Mouse (Mus musculus): ENCODE measurements at regions not wholly inside any gene's neighbourhood (a gene's known extent, or its start where the extent isn't known, plus 50 kb on each side); places are given as distances from the start of the nearest gene placed in this dataset.

- 62% methylated on average over 9 of the region's 9 CpGs for WGBS
These were observed 139.3 kb upstream of the Kazn start for GRCm38 (mm10) chr4:142378452-142378851.

GRCm38 (mm10) chr4:142367774-142368173 lies 128.6 kb upstream of the Kazn start:
- H3K36me3 ChIP-seq (ENCODE audit: control insufficient read depth, insufficient read depth): no peaks in the 10 kb centered on the region
- no peaks in the 10 kb centered on the region for H3K4me1 ChIP-seq (replicated peaks; ENCODE audit: control insufficient read depth, insufficient read depth, low read length)
- no peak overlapping the region for H3K9ac ChIP-seq (ENCODE audit: low read depth, low read length)
- H3K9me3 ChIP-seq (ENCODE audit: control insufficient read depth): no peaks in the 10 kb centered on the region
- H3K27me3 ChIP-seq (replicated peaks; ENCODE audit: control insufficient read depth, insufficient read depth, low read length): no peaks in the 10 kb centered on the region
- H3K4me2 ChIP-seq (replicated peaks; ENCODE audit: low read depth): no peak overlapping the region
- H3K27ac ChIP-seq (ENCODE audit: low read depth, low read length): no peak overlapping the region
- 32% methylated on average over 3 of the region's 3 CpGs for WGBS
- no peak for TF ChIP-seq CTCF (IDR thresholded peaks at IDR 0.05; ENCODE audit: low read depth)
- H3K4me3 ChIP-seq (ENCODE audit: low read depth, low read length): no peak overlapping the region
- ATAC-seq: no peak

More at GRCm38 (mm10) chr4:142378452-142378851, 139.3 kb upstream of the Kazn start:
- H3K4me2 ChIP-seq (replicated peaks; ENCODE audit: low read depth): no peak overlapping the region
- H3K4me3 ChIP-seq (ENCODE audit: low read depth, low read length): no peak overlapping the region
- no peak overlapping the region for H3K9ac ChIP-seq (ENCODE audit: low read depth, low read length)
- H3K9me3 ChIP-seq (ENCODE audit: control insufficient read depth): no peaks in the 10 kb centered on the region
- no peak for ATAC-seq
- H3K27me3 ChIP-seq (replicated peaks; ENCODE audit: control insufficient read depth, insufficient read depth, low read length): no peaks in the 10 kb centered on the region
- no peaks in the 10 kb centered on the region for H3K36me3 ChIP-seq (ENCODE audit: control insufficient read depth, insufficient read depth)
- no peaks in the 10 kb centered on the region for H3K4me1 ChIP-seq (replicated peaks; ENCODE audit: control insufficient read depth, insufficient read depth, low read length)
- H3K27ac ChIP-seq (ENCODE audit: low read depth, low read length): no peak overlapping the region
- TF ChIP-seq CTCF (IDR thresholded peaks at IDR 0.05; ENCODE audit: low read depth): no peak

DNA sequence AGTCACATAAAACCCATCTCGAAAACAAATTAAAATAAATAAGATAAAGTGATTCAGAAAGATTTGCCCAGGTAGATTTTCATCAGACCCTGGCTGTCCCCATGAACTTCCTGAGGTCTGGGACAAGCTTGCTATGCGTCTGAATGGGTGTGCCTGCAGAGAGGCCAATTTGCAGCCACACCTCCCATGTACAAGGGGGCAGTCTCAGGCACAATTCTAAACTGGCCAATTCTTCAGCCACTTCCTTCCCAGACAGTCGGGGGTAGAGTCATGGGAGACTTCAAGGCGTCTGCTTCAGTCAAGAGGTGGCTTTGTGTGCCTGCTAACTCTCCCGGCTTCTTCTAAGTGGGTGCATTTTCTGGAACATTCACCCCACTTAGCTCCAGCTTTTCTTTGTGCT lies 122.9 kb upstream of the Kazn start:
- no peaks in the 10 kb centered on the region for H3K36me3 ChIP-seq (ENCODE audit: control insufficient read depth, insufficient read depth)
- no peak overlapping the region for H3K9ac ChIP-seq (ENCODE audit: low read depth, low read length)
- H3K4me3 ChIP-seq (ENCODE audit: low read depth, low read length): no peak overlapping the region
- ATAC-seq: no peak
- no peaks in the 10 kb centered on the region for H3K4me1 ChIP-seq (replicated peaks; ENCODE audit: control insufficient read depth, insufficient read depth, low read length)
- no peak for TF ChIP-seq CTCF (IDR thresholded peaks at IDR 0.05; ENCODE audit: low read depth)
- WGBS: 41% methylated on average over 5 of the region's 5 CpGs
- H3K27ac ChIP-seq (ENCODE audit: low read depth, low read length): no peak overlapping the region
- no peak overlapping the region for H3K4me2 ChIP-seq (replicated peaks; ENCODE audit: low read depth)
- H3K9me3 ChIP-seq (ENCODE audit: control insufficient read depth): no peaks in the 10 kb centered on the region
- no peaks in the 10 kb centered on the region for H3K27me3 ChIP-seq (replicated peaks; ENCODE audit: control insufficient read depth, insufficient read depth, low read length)

DNA sequence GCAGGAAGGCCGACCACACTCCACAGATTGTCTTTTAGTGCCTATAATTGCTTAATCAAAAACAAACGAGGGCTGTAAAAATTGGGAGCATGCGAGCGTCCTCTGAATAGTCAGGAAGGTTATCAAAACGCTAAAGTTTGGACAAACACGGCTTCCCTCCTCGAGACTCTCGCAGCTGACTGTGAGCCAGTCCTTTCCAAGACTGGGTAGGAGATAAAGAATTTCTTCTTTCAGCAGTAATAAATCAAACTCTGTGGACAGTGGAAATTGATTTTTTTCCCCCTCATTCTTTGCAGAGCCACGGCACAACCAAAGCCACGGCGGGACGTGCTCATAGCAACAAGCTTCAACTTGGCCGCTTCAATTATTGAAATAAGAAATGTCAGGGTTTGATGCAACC lies 119.7 kb upstream of the Kazn start:
- no peaks in the 10 kb centered on the region for H3K9me3 ChIP-seq (ENCODE audit: control insufficient read depth)
- H3K4me2 ChIP-seq (replicated peaks; ENCODE audit: low read depth): no peak overlapping the region
- H3K4me3 ChIP-seq (ENCODE audit: low read depth, low read length): no peak overlapping the region
- WGBS: 18% methylated on average over 13 of the region's 13 CpGs
- H3K36me3 ChIP-seq (ENCODE audit: control insufficient read depth, insufficient read depth): no peaks in the 10 kb centered on the region
- no peak for ATAC-seq
- no peaks in the 10 kb centered on the region for H3K4me1 ChIP-seq (replicated peaks; ENCODE audit: control insufficient read depth, insufficient read depth, low read length)
- H3K27ac ChIP-seq (ENCODE audit: low read depth, low read length): no peak overlapping the region
- no peak overlapping the region for H3K9ac ChIP-seq (ENCODE audit: low read depth, low read length)
- no peaks in the 10 kb centered on the region for H3K27me3 ChIP-seq (replicated peaks; ENCODE audit: control insufficient read depth, insufficient read depth, low read length)
- no peak for TF ChIP-seq CTCF (IDR thresholded peaks at IDR 0.05; ENCODE audit: low read depth)

- Histone ChIP-seq H3K9me3 (ENCODE audit: control insufficient read depth) (no peaks in the 10 kb centered on the region), H3K36me3 (ENCODE audit: control insufficient read depth, insufficient read depth) (no peaks in the 10 kb centered on the region), H3K9ac (ENCODE audit: low read depth, low read length) (no peak overlapping the region), H3K4me1 (replicated peaks; ENCODE audit: control insufficient read depth, insufficient read depth, low read length) (no peaks in the 10 kb centered on the region), H3K4me2 (replicated peaks; ENCODE audit: low read depth) (no peak overlapping the region), H3K27ac (ENCODE audit: low read depth, low read length) (no peak overlapping the region), H3K27me3 (replicated peaks; ENCODE audit: control insufficient read depth, insufficient read depth, low read length) (no peaks in the 10 kb centered on the region), H3K4me3 (ENCODE audit: low read depth, low read length) (no peak overlapping the region)
- ATAC-seq: no peak
- no peak for TF ChIP-seq CTCF (IDR thresholded peaks at IDR 0.05; ENCODE audit: low read depth)
- WGBS: 65% methylated on average over 8 of the region's 8 CpGs
These were observed 116.2 kb upstream of the Kazn start for GRCm38 (mm10) chr4:142355387-142355786.

DNA sequence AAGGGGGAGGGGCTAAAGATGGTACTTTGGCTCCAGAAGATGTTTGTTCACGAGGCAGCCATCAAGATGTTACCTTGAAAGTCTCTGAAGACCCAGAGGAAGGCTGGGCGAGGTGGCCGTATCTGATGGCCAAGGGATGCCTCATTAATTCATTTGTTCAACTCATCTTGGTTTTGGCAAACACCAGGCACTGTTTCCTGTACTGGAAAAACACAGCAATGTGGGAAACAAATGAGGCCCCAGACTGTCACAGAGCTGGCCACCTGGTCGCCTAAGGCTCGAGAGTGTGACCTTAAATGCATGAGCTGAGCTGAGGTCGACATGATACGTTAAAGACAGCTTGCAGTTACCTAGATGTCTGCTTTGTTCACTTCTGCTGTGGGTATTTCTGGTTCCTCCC lies 114.3 kb upstream of the Kazn start:
- H3K9me3 ChIP-seq (ENCODE audit: control insufficient read depth): no peaks in the 10 kb centered on the region
- no peak for TF ChIP-seq CTCF (IDR thresholded peaks at IDR 0.05; ENCODE audit: low read depth)
- no peak overlapping the region for H3K9ac ChIP-seq (ENCODE audit: low read depth, low read length)
- H3K4me1 ChIP-seq (replicated peaks; ENCODE audit: control insufficient read depth, insufficient read depth, low read length): no peaks in the 10 kb centered on the region
- no peaks in the 10 kb centered on the region for H3K27me3 ChIP-seq (replicated peaks; ENCODE audit: control insufficient read depth, insufficient read depth, low read length)
- H3K4me3 ChIP-seq (ENCODE audit: low read depth, low read length): no peak overlapping the region
- ATAC-seq: no peak
- no peak overlapping the region for H3K27ac ChIP-seq (ENCODE audit: low read depth, low read length)
- no peak overlapping the region for H3K4me2 ChIP-seq (replicated peaks; ENCODE audit: low read depth)
- no peaks in the 10 kb centered on the region for H3K36me3 ChIP-seq (ENCODE audit: control insufficient read depth, insufficient read depth)
- 76% methylated on average over 7 of the region's 7 CpGs for WGBS

- no peak for TF ChIP-seq CTCF (IDR thresholded peaks at IDR 0.05; ENCODE audit: low read depth)
- Histone ChIP-seq H3K9ac (ENCODE audit: low read depth, low read length) (no peak overlapping the region), H3K9me3 (ENCODE audit: control insufficient read depth) (no peaks in the 10 kb centered on the region), H3K4me2 (replicated peaks; ENCODE audit: low read depth) (no peak overlapping the region), H3K27me3 (replicated peaks; ENCODE audit: control insufficient read depth, insufficient read depth, low read length) (no peaks in the 10 kb centered on the region), H3K36me3 (ENCODE audit: control insufficient read depth, insufficient read depth) (no peaks in the 10 kb centered on the region), H3K4me1 (replicated peaks; ENCODE audit: control insufficient read depth, insufficient read depth, low read length) (no peaks in the 10 kb centered on the region), H3K27ac (ENCODE audit: low read depth, low read length) (no peak overlapping the region), H3K4me3 (ENCODE audit: low read depth, low read length) (no peak overlapping the region)
- 51% methylated on average over 3 of the region's 3 CpGs for whole genome bisulfite sequencing
- ATAC-seq: no peak
These were observed 112.6 kb upstream of the Kazn start for GRCm38 (mm10) chr4:142351831-142352230.
